Mouse (Mus musculus) limb, embryonic 11.5 days (tissue): ENCODE measurements around the gene Pafah1b3. TPM values are rescaled to one million over a fixed set of nuclear protein-coding genes. Genes with fewer than 3 reads are reported as not detected.

Experiments
- ATAC-seq: fragments of 200-750 bp; cut with Nextera tagmentation; 2 replicates; pipeline ENCODE4 v1.8.0; 2017; ENCODE audit warnings: low read depth; ENCODE audit not compliant: insufficient number of reproducible peaks, low FRiP score, low TSS enrichment
- DNase-seq: peaks from one replicate; pipeline ENCODE4 v3.0.0-alpha.2; 2015; ENCODE audit warnings: low spot score
- H3K27ac ChIP-seq: fragments of 300-500 bp; sonication (generic); replicated peaks from 2 replicates; pipeline ENCODE4 v1.5.1; 2014; ENCODE audit warnings: low read depth, mild to moderate bottlenecking, low read length
- H3K27me3 ChIP-seq: fragments of 300-500 bp; sonication (generic); 2 replicates; pipeline ENCODE4 v1.6.1; 2014; ENCODE audit warnings: mild to moderate bottlenecking, low read length, mixed read lengths; ENCODE audit not compliant: control insufficient read depth, insufficient read depth
- H3K36me3 ChIP-seq: fragments of 300-500 bp; sonication (generic); 2 replicates; pipeline ENCODE4 v1.6.1; 2014; ENCODE audit warnings: mild to moderate bottlenecking, low read length, moderate library complexity, mixed read lengths; ENCODE audit not compliant: control insufficient read depth, insufficient read depth
- H3K4me1 ChIP-seq: fragments of 300-500 bp; sonication (generic); 2 replicates; pipeline ENCODE4 v1.6.1; 2014; ENCODE audit warnings: low read length, mixed read lengths; ENCODE audit not compliant: control insufficient read depth, insufficient read depth
- H3K4me2 ChIP-seq: fragments of 300-500 bp; sonication (generic); 2 replicates; pipeline ENCODE4 v1.6.1; 2014; ENCODE audit warnings: low read depth, mild to moderate bottlenecking, moderate library complexity; ENCODE audit not compliant: severe bottlenecking
- H3K4me3 ChIP-seq: fragments of 300-500 bp; sonication (generic); 2 replicates; pipeline ENCODE4 v1.5.1; 2014; ENCODE audit warnings: low read depth, low read length
- H3K9ac ChIP-seq: fragments of 300-500 bp; sonication (generic); 2 replicates; pipeline ENCODE4 v1.6.1; 2014; ENCODE audit warnings: mild to moderate bottlenecking, low read length
- H3K9me3 ChIP-seq: fragments of 300-500 bp; sonication (generic); 2 replicates; pipeline ENCODE4 v1.6.1; 2016; ENCODE audit warnings: low read length; ENCODE audit not compliant: control insufficient read depth
- WGBS: fragments of 180-500 bp; shearing (Covaris S2); extraction: QIAGEN DNeasy Blood & Tissue Kit; methylation state at CpG from one replicate; pipeline ENCODE4 v1.1.7; 2014; 5-methylcytosine and 5-hydroxymethylcytosine counted together
- polyA plus RNA-seq: library from polyadenylated mRNA; unstranded; fragments of >200 nt; fragmentation: Nextera tagmentation; extraction: Ambion mirVana; gene quantifications from 2 replicates; pipeline ENCODE4 v1.2.1, GENCODE M21; 2014

Gene Pafah1b3
- polyA plus RNA-seq, 1 experiment from 2014 or later = 261 TPM

DNA sequence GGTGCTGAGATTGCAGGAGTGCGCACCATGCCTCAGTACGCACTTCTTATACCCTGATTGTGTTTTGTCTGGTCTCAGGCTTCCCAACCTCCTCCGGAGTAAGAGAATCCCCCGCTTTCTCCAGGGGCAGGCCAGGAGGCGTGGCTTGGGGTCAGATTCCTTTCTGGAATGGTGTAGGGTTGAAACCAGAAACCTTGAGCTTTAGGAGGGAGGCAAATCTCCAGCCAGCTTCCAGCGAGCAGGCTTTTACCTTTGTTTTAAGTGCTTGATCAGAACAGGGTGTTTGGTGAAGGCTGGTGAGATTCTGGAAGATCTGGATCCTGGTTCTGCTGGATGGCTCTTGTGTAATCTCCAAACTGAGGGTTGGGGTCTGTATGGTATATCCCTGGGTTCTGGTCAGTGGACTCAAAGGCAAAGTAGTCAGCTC lies 24.3 kb upstream of the Pafah1b3 start:
- no peaks in the 10 kb centered on the region for H3K27me3 ChIP-seq
- no peaks in the 10 kb centered on the region for H3K36me3 ChIP-seq
- peak overlapping the region; percentile 39; the same call in 1 of the 2 replicates for H3K9ac ChIP-seq
- DNase-seq (peak; percentile 88), ATAC-seq (peak; percentile 89)
- peak overlapping the region; percentile 93 for H3K27ac ChIP-seq
- WGBS = 1% methylated on average over 6 of the region's 6 CpGs
- no peaks in the 10 kb centered on the region for H3K9me3 ChIP-seq
- peak overlapping the region; percentile 20 for H3K4me3 ChIP-seq
- peaks cover 19% of the 10 kb centered on the region for H3K4me1 ChIP-seq
- H3K4me2 ChIP-seq = peak overlapping the region; percentile 32

- Histone ChIP-seq H3K4me1 (peaks cover 26% of the 10 kb centered on the region), H3K4me2 (peak overlapping the region; percentile 99), H3K4me3 (peak overlapping the region; percentile 66), H3K9me3 (no peaks in the 10 kb centered on the region), H3K9ac (peak overlapping the region; percentile 85), H3K27ac (peak overlapping the region; percentile 76), H3K27me3 (peaks cover 28% of the 10 kb centered on the region), H3K36me3 (no peaks in the 10 kb centered on the region)
- 13% methylated on average over 21 of the region's 21 CpGs for WGBS
- DNase-seq = no peak
- no peak for ATAC-seq
Measured at GRCm38 (mm10) chr7:25317446-25317999, 19.7 kb upstream of the Pafah1b3 start.

DNA sequence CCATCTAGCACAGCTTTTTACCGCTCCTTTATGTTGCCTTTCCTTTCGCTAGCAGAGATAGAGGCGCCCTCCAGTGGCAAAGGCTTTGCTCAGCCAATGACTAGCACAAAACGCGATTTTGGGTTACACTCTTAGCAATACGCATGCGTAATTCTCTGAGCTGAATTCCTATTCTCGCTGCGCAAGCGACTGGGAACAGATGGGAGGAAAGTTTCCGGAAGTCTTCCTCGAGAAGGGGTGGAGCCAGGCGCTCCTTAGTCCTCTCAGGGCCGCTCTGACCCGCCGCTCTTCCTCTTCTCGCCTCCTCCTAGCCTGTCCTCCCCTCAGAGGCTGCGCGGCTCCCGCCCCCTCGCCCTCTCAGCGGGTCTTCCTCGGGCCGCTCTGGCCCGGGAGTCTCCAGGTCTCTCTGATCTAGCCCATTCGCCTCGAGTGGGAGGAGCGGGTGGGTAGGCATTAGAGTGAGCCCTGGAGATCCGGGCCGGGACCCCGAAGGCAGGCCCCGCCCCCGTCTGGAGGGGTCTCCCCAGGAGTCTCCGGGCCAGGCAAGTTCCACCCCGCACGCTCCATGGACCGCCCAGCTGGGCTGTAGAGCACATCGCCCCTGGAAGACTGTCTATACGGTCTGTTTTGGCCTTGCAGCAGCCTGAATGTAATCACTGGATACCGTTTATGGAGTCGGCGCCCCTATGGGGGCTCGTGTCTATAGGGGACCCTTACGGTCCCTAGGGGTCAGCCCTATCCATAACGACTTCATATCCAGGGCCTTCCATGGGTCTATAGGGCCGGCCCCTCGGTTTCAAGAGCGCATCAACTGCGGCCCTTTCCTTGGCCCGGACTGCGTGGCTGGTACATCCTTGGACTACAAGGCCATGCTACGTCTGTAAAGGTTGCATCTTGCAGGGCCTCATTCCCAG lies 19.0 kb upstream of the Pafah1b3 start, which contains the start of gene Megf8:
Megf8 (plus strand) TSS at position 633 of the 914 bp plus-strand sequence.
- peak within 1 kb of the TSS; percentile 99 for H3K4me2 ChIP-seq
- DNase-seq (peak; percentile 97), ATAC-seq (peak; percentile 98)
- H3K9me3 ChIP-seq = no peaks in the 10 kb centered on the region
- peak within 1 kb of the TSS; percentile 66 for H3K4me3 ChIP-seq
- peak within 1 kb of the TSS; percentile 85 for H3K9ac ChIP-seq
- peaks cover 24% of the 10 kb centered on the region for H3K4me1 ChIP-seq
- under 1% methylated on average over 52 of the region's 52 CpGs for WGBS
- H3K36me3 ChIP-seq = no peaks in the 10 kb centered on the region
- H3K27me3 ChIP-seq = peaks cover 30% of the 10 kb centered on the region
- peak within 1 kb of the TSS; percentile 76 for H3K27ac ChIP-seq

GRCm38 (mm10) chr7:25315306-25316041 lies 17.7 kb upstream of the Pafah1b3 start:
- Histone ChIP-seq H3K4me1 (peaks cover 18% of the 10 kb centered on the region), H3K27ac (no peak overlapping the region), H3K36me3 (no peaks in the 10 kb centered on the region), H3K9ac (peak overlapping the region; percentile 43; the same call in 1 of the 2 replicates), H3K27me3 (peaks cover 30% of the 10 kb centered on the region), H3K4me2 (peak overlapping the region; percentile 83), H3K4me3 (peak overlapping the region; percentile 34), H3K9me3 (no peaks in the 10 kb centered on the region)
- ATAC-seq (no peak), DNase-seq (peak; percentile 43)
- under 1% methylated on average over 58 of the region's 69 CpGs for WGBS

- Histone ChIP-seq H3K36me3 (no peaks in the 10 kb centered on the region), H3K9me3 (no peaks in the 10 kb centered on the region), H3K9ac (peak overlapping the region; percentile 34; the same call in 1 of the 2 replicates), H3K4me3 (peak overlapping the region; percentile 34), H3K4me1 (peaks cover 18% of the 10 kb centered on the region), H3K4me2 (peak overlapping the region; percentile 83), H3K27ac (no peak overlapping the region), H3K27me3 (peaks cover 30% of the 10 kb centered on the region)
- ATAC-seq (no peak), DNase-seq (peak; percentile 35)
- 2% methylated on average over 47 of the region's 51 CpGs for WGBS
Measured at GRCm38 (mm10) chr7:25314606-25315305, 17.0 kb upstream of the Pafah1b3 start.

DNA sequence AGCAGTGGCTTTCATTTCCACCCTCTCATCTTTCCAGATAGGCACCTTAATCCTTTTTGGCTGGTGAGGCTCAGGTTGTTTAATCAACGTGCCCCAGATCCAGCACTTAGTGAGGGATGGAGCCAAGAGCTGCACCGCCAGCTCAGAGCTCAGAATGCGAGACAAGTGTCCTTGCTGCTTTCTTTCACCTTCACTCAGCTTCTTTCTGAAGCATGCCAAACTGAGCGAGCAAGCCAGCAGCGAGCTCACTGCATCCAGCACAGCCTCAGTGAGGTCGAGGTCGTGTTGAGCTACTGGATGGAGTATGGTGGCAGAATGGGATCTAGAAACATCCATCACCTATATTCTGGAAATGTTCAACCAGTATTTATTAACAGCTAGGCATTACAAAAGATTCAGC lies 15.5 kb upstream of the Pafah1b3 start:
- Histone ChIP-seq H3K27me3 (peaks cover 30% of the 10 kb centered on the region), H3K36me3 (no peaks in the 10 kb centered on the region), H3K4me1 (peaks cover 18% of the 10 kb centered on the region), H3K9ac (no peak overlapping the region), H3K4me2 (no peak overlapping the region), H3K27ac (no peak overlapping the region), H3K9me3 (no peaks in the 10 kb centered on the region), H3K4me3 (no peak overlapping the region)
- DNase-seq = no peak
- ATAC-seq = no peak
- 56% methylated on average over 7 of the region's 7 CpGs for whole genome bisulfite sequencing

GRCm38 (mm10) chr7:25311193-25311592 lies 13.4 kb upstream of the Pafah1b3 start:
- Histone ChIP-seq H3K4me2 (no peak overlapping the region), H3K36me3 (no peaks in the 10 kb centered on the region), H3K27ac (no peak overlapping the region), H3K4me3 (no peak overlapping the region), H3K9ac (no peak overlapping the region), H3K9me3 (no peaks in the 10 kb centered on the region), H3K4me1 (peaks cover 12% of the 10 kb centered on the region), H3K27me3 (peaks cover 37% of the 10 kb centered on the region)
- 83% methylated on average over 11 of the region's 11 CpGs for WGBS
- ATAC-seq = no peak
- no peak for DNase-seq
